Mouse (Mus musculus) bone marrow, adult 2 months (tissue): ENCODE data around the gene Ubqln4.

Experiments
- CTCF ChIP-seq: fragments of 200-500 bp; IDR thresholded peaks from 2 replicates; pipeline ENCODE4 v1.5.1; 2011; ENCODE audit warnings: low read length, control low read depth; ENCODE audit not compliant: control insufficient read depth, insufficient read depth
- POLR2A ChIP-seq: fragments of 200-500 bp; IDR thresholded peaks from 2 replicates; pipeline ENCODE4 v1.6.1; 2011; ENCODE audit warnings: low read depth, mild to moderate bottlenecking, control low read depth, low read length, borderline replicate concordance; ENCODE audit not compliant: control insufficient read depth

DNA sequence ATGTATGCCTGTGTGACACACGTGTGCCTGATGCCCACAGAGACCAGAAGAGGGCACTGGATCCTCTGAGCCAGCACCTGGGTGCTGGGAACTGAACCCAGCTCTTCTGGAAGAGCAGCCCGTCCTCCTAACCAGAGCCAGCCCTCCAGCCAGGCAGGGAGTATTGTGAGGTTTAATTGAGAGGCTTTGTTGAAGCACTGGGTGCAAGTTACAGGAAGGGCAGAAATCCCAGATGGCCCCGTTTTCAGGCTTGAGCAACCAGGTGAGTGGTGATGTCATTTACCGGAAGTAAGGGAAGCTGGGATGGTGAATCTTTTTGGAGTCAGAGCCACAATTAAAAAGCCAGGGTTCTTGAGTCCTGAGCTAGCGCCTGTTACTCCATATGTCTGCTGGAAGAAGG lies 28.5 kb upstream of the Ubqln4 start:
- TF ChIP-seq CTCF: no peak
- TF ChIP-seq POLR2A: no peak
